Mouse (Mus musculus): Measurements from ENCODE around the gene Cd79a.

The Cd79a gene

GRCm38 (mm10) chr7:24930475-24930874 lies 33.3 kb downstream of the Cd79a start:
- DNase-seq = no peak

- no peak for DNase-seq
These were observed 34.5 kb downstream of the Cd79a start for GRCm38 (mm10) chr7:24931651-24932050.

DNA sequence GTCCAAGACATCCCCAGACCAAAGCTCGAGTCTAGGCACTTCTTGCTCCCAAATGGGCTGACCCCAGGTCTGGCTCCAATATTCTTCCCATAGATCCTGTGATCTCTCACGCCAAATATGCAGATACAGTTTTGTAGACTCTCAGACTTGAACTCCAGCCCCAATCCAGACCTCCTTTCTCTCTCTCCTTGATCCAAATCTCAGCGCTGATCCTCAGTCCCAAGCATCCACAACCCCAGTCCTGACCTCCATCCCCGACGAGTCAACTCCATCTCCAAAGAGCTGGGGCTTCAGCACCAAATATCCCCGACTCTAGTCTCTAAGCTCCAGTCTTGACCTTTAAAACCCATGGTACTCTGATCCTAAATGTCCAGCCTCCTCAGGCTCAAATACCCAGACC lies 46.5 kb downstream of the Cd79a start:
- DNase-seq = no peak

DNA sequence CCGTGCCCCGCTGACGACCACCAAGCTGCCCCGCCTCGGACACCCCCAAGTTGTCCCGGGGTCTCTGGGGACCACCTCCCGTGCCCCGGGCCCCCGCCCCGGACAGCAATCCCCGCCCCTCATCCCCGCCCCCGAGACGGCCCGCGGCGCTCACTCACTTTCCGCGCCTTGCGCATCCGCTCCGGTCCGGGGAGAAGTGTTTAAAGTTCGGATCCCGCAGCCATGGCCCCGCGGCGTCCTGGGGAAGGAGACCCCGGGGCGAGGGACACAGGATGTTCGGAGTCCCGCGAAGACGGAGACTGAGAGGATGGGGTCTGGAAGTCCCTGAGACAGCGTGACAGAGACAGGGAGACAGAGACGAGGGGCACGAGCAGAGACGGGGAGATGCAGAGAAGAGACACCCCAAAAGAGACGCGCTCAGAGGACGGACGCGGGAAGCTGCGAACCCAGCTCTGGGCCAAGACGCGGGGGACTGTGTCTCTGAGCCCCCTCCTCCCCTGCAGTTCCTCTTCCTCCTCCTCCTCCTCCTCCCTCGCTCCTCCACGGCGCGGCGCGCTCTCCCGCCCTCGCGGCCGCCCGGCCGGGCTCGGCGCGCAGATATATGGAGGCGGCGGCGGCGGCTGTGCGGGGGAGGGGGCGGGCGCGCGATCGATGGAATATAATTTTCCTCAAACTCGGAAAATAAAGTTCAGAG lies 47.2 kb downstream of the Cd79a start, which contains the start of gene Gm4881:
Gm4881 (minus strand) TSS at position 238 of the 694 bp plus-strand sequence.
- no peak for DNase-seq

DNA sequence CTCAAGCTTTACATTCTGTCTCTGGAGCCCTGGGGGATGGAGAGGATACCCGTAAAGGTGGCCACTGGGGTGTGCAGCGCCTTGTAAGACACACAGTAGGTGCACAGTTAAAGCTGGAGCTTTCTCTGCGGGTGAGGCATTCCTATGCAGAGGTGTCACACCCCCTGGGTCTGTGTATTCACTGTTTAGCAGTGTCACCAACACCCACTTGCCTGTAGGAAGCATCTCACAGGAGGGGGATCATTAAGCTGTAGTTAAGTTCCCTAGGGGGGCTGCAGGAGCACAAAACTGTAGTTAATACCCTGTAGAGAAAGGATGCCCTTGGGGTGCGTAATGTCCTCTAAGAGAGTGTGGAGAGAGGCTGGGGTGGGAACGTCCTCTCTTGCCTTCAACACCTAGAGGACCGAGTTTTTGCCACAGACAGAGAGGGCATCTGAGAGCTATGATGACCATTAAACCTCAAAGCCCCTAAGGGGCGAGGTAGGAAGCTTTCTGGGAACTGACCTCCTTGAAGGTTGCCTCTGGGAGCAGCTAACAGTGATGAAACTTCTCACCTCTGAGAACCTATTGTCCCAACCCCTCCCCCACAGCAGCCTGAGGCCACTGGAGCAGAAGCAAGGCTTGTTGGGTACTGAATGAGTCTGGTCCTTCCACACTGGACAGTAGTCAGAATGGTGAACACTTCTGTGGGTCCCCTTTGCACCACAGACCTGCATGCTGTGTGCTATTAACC lies 50.3 kb downstream of the Cd79a start:
- DNase-seq = no peak

GRCm38 (mm10) chr7:24948774-24949173 lies 51.6 kb downstream of the Cd79a start:
- no peak for DNase-seq

DNA sequence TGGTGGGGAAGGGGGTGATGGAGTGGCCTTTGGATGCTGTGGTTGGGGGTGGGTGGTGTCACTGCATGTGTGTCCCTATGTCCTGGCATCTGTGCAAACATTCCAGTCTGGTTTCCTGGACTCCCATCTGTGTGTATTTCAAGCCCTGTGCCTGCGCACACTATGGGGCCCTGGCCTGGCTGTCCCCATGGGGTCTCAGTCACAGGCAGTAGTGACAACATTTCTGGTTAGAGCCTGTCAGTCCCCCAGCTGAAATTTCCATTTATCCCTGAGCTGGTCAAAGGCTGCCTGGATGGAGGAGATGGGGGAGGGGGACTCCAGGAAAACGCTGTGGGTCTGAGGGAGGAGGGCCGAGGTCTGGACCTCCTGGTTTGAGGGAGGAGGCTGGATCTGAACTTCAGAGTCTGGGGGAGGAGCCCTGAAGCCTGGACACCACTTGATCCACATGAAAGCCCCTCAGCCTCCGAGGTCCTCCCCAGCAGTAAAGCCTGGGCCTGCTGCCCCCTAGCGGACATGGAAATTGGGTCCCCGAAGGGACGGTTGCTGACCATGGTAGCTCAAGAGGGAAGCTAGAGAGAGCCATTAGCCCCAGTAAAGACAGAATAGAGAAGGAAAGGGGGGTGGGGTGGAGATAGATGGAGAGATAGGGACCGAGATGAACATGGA lies 52.9 kb downstream of the Cd79a start:
- peak; percentile 54 for DNase-seq

All from right cerebral cortex, postnatal 25 days (tissue).